Mouse (Mus musculus) midbrain, embryonic 14.5 days (tissue): ENCODE data around the gene Tmem254a. TPM values are rescaled to one million over a fixed set of nuclear protein-coding genes. Genes with fewer than 3 reads are reported as not detected.
"Not testable (repeated sequence)": the region's sequence is repeated elsewhere in the genome, so short reads cannot be mapped to it uniquely, and the experiment has no call there.

Source experiments
- ATAC-seq: fragments of 200-750 bp; cut with Nextera tagmentation; 2 replicates; pipeline ENCODE4 v1.8.0; 2017; ENCODE audit warnings: moderate number of reproducible peaks, moderate library complexity; ENCODE audit not compliant: low FRiP score, low TSS enrichment
- DNase-seq: peaks from one replicate; pipeline ENCODE4 v3.0.0-alpha.2; 2015
- H3K27ac ChIP-seq: fragments of 300-500 bp; sonication (generic); replicated peaks from 2 replicates; pipeline ENCODE4 v1.5.1; 2014; ENCODE audit warnings: mild to moderate bottlenecking, low read depth, low read length, moderate library complexity
- H3K27me3 ChIP-seq: fragments of 300-500 bp; sonication (generic); 2 replicates; pipeline ENCODE4 v1.6.1; 2014; ENCODE audit warnings: low read length, control low read depth, mixed read lengths; ENCODE audit not compliant: control insufficient read depth, insufficient read depth
- H3K36me3 ChIP-seq: fragments of 300-500 bp; sonication (generic); 2 replicates; pipeline ENCODE4 v1.6.1; 2014; ENCODE audit warnings: low read length, control low read depth; ENCODE audit not compliant: control insufficient read depth, insufficient read depth
- H3K4me1 ChIP-seq: fragments of 300-500 bp; sonication (generic); 2 replicates; pipeline ENCODE4 v1.6.1; 2014; ENCODE audit warnings: mild to moderate bottlenecking, antibody characterized with exemption, low read length, control low read depth; ENCODE audit not compliant: control insufficient read depth, insufficient read depth
- H3K4me2 ChIP-seq: fragments of 300-500 bp; sonication (generic); 2 replicates; pipeline ENCODE4 v1.6.1; 2014; ENCODE audit warnings: mild to moderate bottlenecking, low read length, moderate library complexity
- H3K4me3 ChIP-seq: fragments of 300-500 bp; sonication (generic); replicated peaks from 2 replicates; pipeline ENCODE4 v1.5.1; 2014; ENCODE audit warnings: low read depth, low read length
- H3K9ac ChIP-seq: fragments of 300-500 bp; sonication (generic); replicated peaks from 2 replicates; pipeline ENCODE4 v1.6.1; 2014; ENCODE audit warnings: mild to moderate bottlenecking, low read length, moderate library complexity
- H3K9me3 ChIP-seq: fragments of 300-500 bp; sonication (generic); 2 replicates; pipeline ENCODE4 v1.6.1; 2016; ENCODE audit warnings: low read length, control low read depth, mixed read lengths; ENCODE audit not compliant: control insufficient read depth
- WGBS: fragments of 180-500 bp; shearing (Covaris S2); extraction: QIAGEN DNeasy Blood & Tissue Kit; methylation state at CpG from one replicate; pipeline ENCODE4 v1.1.7; 2014; 5-methylcytosine and 5-hydroxymethylcytosine counted together
- polyA plus RNA-seq: library from polyadenylated mRNA; unstranded; fragments of >200 nt; fragmentation: Nextera tagmentation; extraction: Ambion mirVana; gene quantifications from 2 replicates; pipeline ENCODE4 v1.2.1, GENCODE M21; 2014

Tmem254a gene
- polyA plus RNA-seq: 2.9 and 4.7 TPM in 2 replicates

DNA sequence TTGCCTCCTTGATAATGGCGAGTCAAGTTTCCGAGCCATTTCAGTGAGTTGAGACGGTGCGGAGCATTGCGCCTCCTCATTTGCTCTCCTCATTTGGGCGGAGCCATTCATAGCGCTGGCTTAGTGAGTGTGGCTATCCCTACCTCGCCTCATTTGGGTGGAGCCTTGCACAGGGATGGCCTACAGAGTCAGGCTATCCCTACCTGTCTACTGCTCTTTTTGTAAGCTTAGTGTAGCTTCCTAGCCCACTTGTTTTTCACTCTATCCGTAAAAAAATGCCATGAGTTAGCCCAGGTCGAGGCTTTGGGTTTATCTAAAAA, at the start of gene Tmem254a:
Gene Tmem254a, minus strand, starts transcription at position 111 of the 320 bp plus-strand sequence.
- ATAC-seq: peak; percentile 43; the same call in 1 of the 2 replicates
- H3K36me3 ChIP-seq, H3K4me2 ChIP-seq, DNase-seq, H3K27me3 ChIP-seq, H3K4me3 ChIP-seq, H3K27ac ChIP-seq, H3K4me1 ChIP-seq, H3K9me3 ChIP-seq, H3K9ac ChIP-seq: not testable (repeated sequence)
- WGBS: no CpG with 5 or more reads among the region's 10 CpGs

DNA sequence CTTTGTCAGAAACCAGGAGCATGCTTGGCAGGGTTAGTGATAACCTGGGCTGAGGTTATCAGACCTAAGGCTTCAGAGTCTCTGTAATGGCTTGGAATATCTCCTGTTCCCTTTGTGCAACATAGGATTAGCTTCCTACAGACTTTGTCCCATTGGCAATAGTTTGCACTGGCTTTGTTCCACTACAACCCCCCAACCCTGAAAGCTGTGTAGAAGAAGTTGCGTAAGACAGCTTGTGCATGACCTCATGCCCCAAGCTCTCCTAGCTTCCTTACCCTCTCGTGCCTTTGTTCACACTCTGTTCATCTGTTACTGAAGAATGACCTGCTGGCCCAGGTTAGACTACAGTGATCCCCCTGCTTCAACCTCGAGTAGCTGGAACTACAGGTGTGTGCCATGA, 30.4 kb upstream of the Tmem254a start:
- H3K9me3 ChIP-seq, H3K4me2 ChIP-seq, H3K27me3 ChIP-seq, H3K36me3 ChIP-seq, DNase-seq, H3K4me1 ChIP-seq, H3K4me3 ChIP-seq, H3K9ac ChIP-seq, H3K27ac ChIP-seq, ATAC-seq: not testable (repeated sequence)
- WGBS: no CpG with 5 or more reads among the region's 3 CpGs

DNA sequence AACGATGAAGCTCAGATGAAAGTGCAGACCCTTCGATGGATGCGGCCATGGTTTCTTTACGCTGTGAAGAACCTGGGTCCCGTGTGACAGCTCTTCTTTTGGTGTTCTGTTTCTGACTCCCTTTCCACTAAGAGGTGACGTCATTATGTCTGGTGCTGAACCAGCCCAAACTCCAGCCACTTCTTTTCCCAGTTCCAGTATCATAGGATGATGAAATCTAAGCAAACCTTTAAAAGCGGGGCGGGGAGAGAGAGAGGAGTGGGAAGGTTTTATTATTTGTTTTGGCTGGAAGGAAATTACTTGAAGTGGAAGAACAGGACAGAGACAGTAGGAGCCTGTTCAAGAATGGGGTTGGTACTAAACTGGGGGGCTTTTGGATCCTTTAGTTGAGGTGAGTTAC, 10.5 kb upstream of the Tmem254a start, which contains the start of gene Cphx1:
Gene Cphx1, plus strand, starts transcription at position 301 of the 400 bp plus-strand sequence.
- H3K27ac ChIP-seq, H3K27me3 ChIP-seq, H3K36me3 ChIP-seq, H3K9ac ChIP-seq, H3K4me3 ChIP-seq, H3K4me2 ChIP-seq, H3K9me3 ChIP-seq, ATAC-seq, DNase-seq, H3K4me1 ChIP-seq: not testable (repeated sequence)
- no CpG with 5 or more reads among the region's 8 CpGs for WGBS

- H3K27ac ChIP-seq, H3K4me3 ChIP-seq, H3K36me3 ChIP-seq, H3K27me3 ChIP-seq, ATAC-seq, H3K4me1 ChIP-seq, H3K9me3 ChIP-seq, H3K4me2 ChIP-seq, DNase-seq, H3K9ac ChIP-seq: not testable (repeated sequence)
- WGBS: no CpG with 5 or more reads among the region's 5 CpGs
Observed at GRCm38 (mm10) chr14:25936867-25937630, 9.6 kb upstream of the Tmem254a start.

DNA sequence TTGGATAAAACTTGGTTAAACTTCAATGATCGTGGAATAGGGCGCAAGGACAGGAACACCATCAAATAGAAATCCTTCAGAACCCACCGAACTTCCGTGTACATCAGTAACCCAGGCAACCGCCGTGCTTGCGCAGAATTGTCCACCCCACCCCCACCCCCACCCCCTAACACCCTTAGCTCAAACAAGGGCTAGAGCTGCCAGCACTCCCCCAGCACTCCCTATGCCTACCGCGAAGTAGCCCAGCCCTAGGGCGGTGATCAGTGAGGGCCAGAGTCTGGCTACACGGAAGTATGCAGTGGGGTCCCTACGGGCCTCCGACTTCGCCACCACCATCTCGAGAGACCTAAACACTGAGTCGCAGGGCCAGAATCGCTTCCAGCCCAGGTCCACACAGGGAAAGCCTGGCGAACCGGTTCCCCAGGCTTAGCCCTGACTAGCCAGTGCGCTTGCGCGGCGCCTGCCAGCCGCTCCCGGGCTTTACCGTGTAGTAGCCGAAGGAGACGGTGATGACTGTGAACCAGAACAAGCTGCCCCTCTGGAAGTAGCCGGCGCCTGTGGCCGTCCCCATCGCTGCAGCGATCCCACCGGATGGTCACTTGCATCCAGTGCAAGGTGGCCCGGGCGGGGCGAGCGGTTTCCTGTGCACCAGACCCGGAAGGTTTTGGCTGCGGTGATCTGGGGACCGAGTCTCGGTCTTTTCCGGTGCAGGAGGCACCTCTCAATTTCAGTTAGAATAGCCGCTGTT, 484 bp downstream of the Tmem254a start:
- not testable (repeated sequence) for H3K4me3 ChIP-seq, H3K27me3 ChIP-seq, H3K4me2 ChIP-seq, H3K36me3 ChIP-seq, H3K27ac ChIP-seq, DNase-seq, H3K9ac ChIP-seq, H3K4me1 ChIP-seq, H3K9me3 ChIP-seq
- ATAC-seq: peak; percentile 87
- WGBS: no CpG with 5 or more reads among the region's 44 CpGs

DNA sequence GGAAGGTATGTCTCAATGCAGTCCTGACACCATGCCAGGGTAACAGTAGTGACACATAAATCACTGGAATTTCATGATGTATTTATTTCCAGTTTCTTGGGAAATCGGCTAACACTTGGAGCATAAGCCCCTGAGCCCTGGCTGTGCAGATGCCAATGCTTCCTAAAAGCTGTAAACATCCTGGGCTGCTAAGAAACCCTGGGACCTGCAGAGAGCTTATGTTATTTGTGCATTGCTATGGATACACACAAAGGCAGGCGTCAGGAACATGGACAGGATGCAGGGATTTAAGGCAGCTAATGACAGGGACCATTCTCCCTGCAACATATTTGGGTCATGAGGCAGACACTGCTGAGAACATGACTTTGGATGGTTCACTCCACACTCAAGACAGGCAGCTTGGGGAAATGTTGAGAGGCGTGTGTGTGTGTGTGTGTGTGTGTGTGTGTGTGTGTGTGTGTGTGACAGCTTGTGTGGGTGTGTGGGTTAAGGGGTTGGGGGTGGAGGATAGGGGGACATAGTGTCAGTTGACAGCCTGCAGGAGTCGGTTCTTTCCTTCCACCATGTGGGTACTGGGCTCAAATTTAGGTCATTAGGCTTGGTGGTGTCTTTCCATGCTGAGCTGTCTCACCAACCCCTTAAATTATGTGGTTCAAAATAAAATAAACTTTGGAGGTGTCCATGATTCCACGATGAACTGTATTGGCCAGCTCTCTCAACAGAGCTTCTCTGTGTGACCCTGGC, 8.9 kb downstream of the Tmem254a start:
- not testable (repeated sequence) for H3K4me2 ChIP-seq, H3K4me1 ChIP-seq, DNase-seq, H3K27ac ChIP-seq, H3K4me3 ChIP-seq, ATAC-seq, H3K9me3 ChIP-seq, H3K9ac ChIP-seq, H3K36me3 ChIP-seq, H3K27me3 ChIP-seq
- WGBS: no CpG with 5 or more reads among the region's 5 CpGs

- H3K27me3 ChIP-seq, DNase-seq, H3K4me1 ChIP-seq, ATAC-seq, H3K4me3 ChIP-seq, H3K9me3 ChIP-seq, H3K27ac ChIP-seq, H3K4me2 ChIP-seq, H3K9ac ChIP-seq, H3K36me3 ChIP-seq: not testable (repeated sequence)
- WGBS: no CpG with 5 or more reads among the region's 8 CpGs
Observed at GRCm38 (mm10) chr14:25908976-25909375, 18.5 kb downstream of the Tmem254a start.

DNA sequence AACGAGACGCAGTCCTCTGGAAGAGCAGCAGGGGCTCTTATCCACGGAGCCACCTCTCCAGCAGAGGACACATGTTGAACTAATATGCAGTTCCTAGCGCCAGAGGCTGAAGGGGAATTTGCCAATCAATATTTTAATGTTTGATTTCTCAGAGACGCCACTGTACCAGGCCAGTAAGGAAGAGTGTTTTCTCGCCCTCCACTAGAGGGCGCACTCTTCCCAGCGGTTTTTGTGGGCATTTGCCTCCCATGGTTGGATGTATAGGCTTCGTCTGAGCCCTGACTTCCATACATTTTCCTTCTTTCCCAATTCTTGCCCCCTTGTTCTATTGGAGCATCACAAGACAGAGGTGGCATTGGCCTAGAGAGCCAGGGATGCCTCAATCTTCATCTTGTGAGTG, 20.2 kb downstream of the Tmem254a start:
- not testable (repeated sequence) for H3K27me3 ChIP-seq, H3K4me2 ChIP-seq, H3K9me3 ChIP-seq, DNase-seq, H3K27ac ChIP-seq, H3K4me1 ChIP-seq, H3K9ac ChIP-seq, H3K4me3 ChIP-seq, ATAC-seq, H3K36me3 ChIP-seq
- no CpG with 5 or more reads among the region's 9 CpGs for WGBS
